Comparison of ENCODE assay signal across 19 mouse cellular contexts in genomic region chr11:120937976-120938375, GRCm38 (mm10). TPM values are rescaled to one million over a fixed set of nuclear protein-coding genes. Genes with fewer than 3 reads are reported as not detected.
A peak's percentile ranks its signal among the peaks of the same experiment; 100 is the strongest.
DNase-seq lines count a peak whose midpoint lies in the region; ATAC-seq and TF ChIP-seq lines count a peak whose summit lies in the region.
"Had no signal": no experiment of that assay in that cellular context is flagged by ENCODE, and none has a peak within 500 bp of the region (broad histone marks: within the 10 kb centered on the region; RNA-seq: fewer than 3 reads in every experiment).

No protein-coding gene starts in this region.

- H3K9me3 ChIP-seq in stomach, embryonic 15.5 days: no peaks in the 10 kb centered on the region
- no peaks in the 10 kb centered on the region for H3K9me3 ChIP-seq in stomach, postnatal 0 days (ENCODE audit: control insufficient read depth, low read length)
- H3K9me3 ChIP-seq in liver, embryonic 16.5 days (replicated peaks; ENCODE audit: control insufficient read depth, low read length): no peaks in the 10 kb centered on the region
- H3K9me3 ChIP-seq in forebrain, embryonic 14.5 days (replicated peaks; ENCODE audit: control insufficient read depth, low read length): no peaks in the 10 kb centered on the region
- H3K9me3 ChIP-seq: heart, embryonic 15.5 days; hindbrain, embryonic 10.5 days had no signal

- no peaks in the 10 kb centered on the region for H3K4me1 ChIP-seq in stomach, embryonic 15.5 days
- H3K4me1 ChIP-seq in stomach, postnatal 0 days (replicated peaks; ENCODE audit: control insufficient read depth, insufficient read depth): no peaks in the 10 kb centered on the region
- H3K4me1 ChIP-seq in liver, embryonic 16.5 days (ENCODE audit: control insufficient read depth, low read depth, low read length): peaks cover 21% of the 10 kb centered on the region
- H3K4me1 ChIP-seq in forebrain, embryonic 14.5 days (ENCODE audit: control insufficient read depth, insufficient read depth, low read length): 0 out of 2 replicates have a peak, but pooled peaks cover 2% of the 10 kb centered on the region

- H3K27ac ChIP-seq in stomach, embryonic 15.5 days: no peak overlapping the region
- no peak overlapping the region for H3K27ac ChIP-seq in stomach, postnatal 0 days (replicated peaks)
- H3K27ac ChIP-seq in liver, embryonic 16.5 days (ENCODE audit: low read length): peak overlapping the region; percentile 80
- H3K27ac ChIP-seq in forebrain, embryonic 14.5 days (ENCODE audit: low read depth, low read length): no peak overlapping the region
- H3K27ac ChIP-seq: heart, embryonic 15.5 days; hindbrain, embryonic 10.5 days had no signal

- H3K36me3 ChIP-seq in stomach, embryonic 15.5 days: no peaks in the 10 kb centered on the region
- H3K36me3 ChIP-seq in stomach, postnatal 0 days (ENCODE audit: control insufficient read depth, insufficient read depth, low read length): no peaks in the 10 kb centered on the region
- H3K36me3 ChIP-seq in liver, embryonic 16.5 days (ENCODE audit: control insufficient read depth, insufficient read depth): no peaks in the 10 kb centered on the region
- H3K36me3 ChIP-seq in forebrain, embryonic 14.5 days (ENCODE audit: control insufficient read depth, insufficient read depth, low read length): no peaks in the 10 kb centered on the region
- H3K36me3 ChIP-seq: heart, embryonic 15.5 days; hindbrain, embryonic 10.5 days had no signal

- 95% methylated on average over 1 of the region's 1 CpGs for WGBS in stomach, embryonic 15.5 days
- WGBS in stomach, postnatal 0 days: 91% methylated on average over 1 of the region's 1 CpGs
- WGBS in liver, embryonic 16.5 days (ENCODE audit: insufficient replicate concordance): 71% methylated on average over 1 of the region's 1 CpGs
- WGBS in forebrain, embryonic 14.5 days: 100% methylated on average over 1 of the region's 1 CpGs

- no peaks in the 10 kb centered on the region for H3K27me3 ChIP-seq in stomach, embryonic 15.5 days (replicated peaks)
- H3K27me3 ChIP-seq in stomach, postnatal 0 days (ENCODE audit: control insufficient read depth, insufficient read depth, low read length): no peaks in the 10 kb centered on the region
- H3K27me3 ChIP-seq in liver, embryonic 16.5 days (ENCODE audit: control insufficient read depth, insufficient read depth, low read depth, low read length): no peaks in the 10 kb centered on the region
- H3K27me3 ChIP-seq in forebrain, embryonic 14.5 days (replicated peaks; ENCODE audit: control insufficient read depth, insufficient read depth, low read length): no peaks in the 10 kb centered on the region
- H3K27me3 ChIP-seq: heart, embryonic 15.5 days had no signal

- TF ChIP-seq EP300 in stomach, postnatal 0 days (optimal IDR thresholded peaks at IDR 0.05): no peak

- H3K9ac ChIP-seq in stomach, embryonic 15.5 days: no peak overlapping the region
- H3K9ac ChIP-seq in stomach, postnatal 0 days (ENCODE audit: low read length): no peak overlapping the region
- H3K9ac ChIP-seq in liver, embryonic 16.5 days (ENCODE audit: low read depth, low read length): 0 out of 2 replicates have a peak overlapping the region, but pooled peaks have one; percentile 42
- no peak overlapping the region for H3K9ac ChIP-seq in forebrain, embryonic 14.5 days (ENCODE audit: low read length)
- H3K9ac ChIP-seq: heart, embryonic 15.5 days had no signal

- H3K4me3 ChIP-seq in stomach, embryonic 15.5 days (replicated peaks): no peak overlapping the region
- no peak overlapping the region for H3K4me3 ChIP-seq in stomach, postnatal 0 days (ENCODE audit: low read depth, low read length)
- H3K4me3 ChIP-seq in liver, embryonic 16.5 days (ENCODE audit: low read depth, low read length): no peak overlapping the region
- no peak overlapping the region for H3K4me3 ChIP-seq in forebrain, embryonic 14.5 days (ENCODE audit: low read depth, low read length)
- H3K4me3 ChIP-seq: heart, embryonic 15.5 days; hindbrain, embryonic 10.5 days had no signal

- TF ChIP-seq CTCF in stomach, postnatal 0 days (IDR thresholded peaks at IDR 0.05; ENCODE audit: low read depth): no peak

- H3K4me2 ChIP-seq in stomach, embryonic 15.5 days: no peak overlapping the region
- no peak overlapping the region for H3K4me2 ChIP-seq in stomach, postnatal 0 days (replicated peaks; ENCODE audit: low read depth)
- 0 out of 2 replicates have a peak overlapping the region, but pooled peaks have one; percentile 44 for H3K4me2 ChIP-seq in liver, embryonic 16.5 days (ENCODE audit: low read depth, low read length)
- no peak overlapping the region for H3K4me2 ChIP-seq in forebrain, embryonic 14.5 days (ENCODE audit: low read length)
- H3K4me2 ChIP-seq: heart, embryonic 15.5 days; midbrain, embryonic 11.5 days had no signal

- ATAC-seq in stomach, embryonic 15.5 days (ENCODE audit: insufficient read depth, low FRiP score, low read depth): peak; percentile 61; the same call in 1 of the 2 replicates
- ATAC-seq in stomach, postnatal 0 days (ENCODE audit: low FRiP score, low TSS enrichment): no peak
- ATAC-seq in erythroid progenitor cell, adult 5-6 weeks (replicated peaks; ENCODE audit: low FRiP score, poor library complexity, severe bottlenecking): 0 out of 2 replicates have a peak, but pooled peaks have one; percentile 20
- peak; percentile 84 for ATAC-seq in liver, embryonic 16.5 days (ENCODE audit: low read depth)
- peak; percentile 61 for ATAC-seq in neutrophil, adult 5-6 weeks (ENCODE audit: extremely low read depth, insufficient number of reproducible peaks, low FRiP score, poor library complexity, severe bottlenecking)
- no peak for ATAC-seq in forebrain, embryonic 14.5 days
- ATAC-seq: forebrain, embryonic 16.5 days had no signal

- no peak for DNase-seq in stomach, postnatal 0 days (ENCODE audit: low spot score)
- DNase-seq in frontal cortex, adult 2 months (ENCODE audit: extremely low spot score in 1 of 2, low spot score in 1 of 2): no peak
- DNase-seq in lung, postnatal 36 days: no peak
- DNase-seq in forebrain, embryonic 14.5 days (ENCODE audit: low spot score): no peak
- DNase-seq: adrenal gland, adult 8-10 months; cerebellum, adult 18-20 months; cerebellum, postnatal 25 days; kidney, adult 11 months; layer of hippocampus, postnatal 36 days; lung, postnatal 10 days; thymus, postnatal 4 days had no signal

RNA-seq across cellular contexts. Expression of gene Ccdc57, which starts 5.3 kb away (rescaled TPM):
- 4.5 and 5.6 TPM in 2 replicates for polyA plus RNA-seq in stomach, embryonic 15.5 days (2015; fragmentation: Nextera tagmentation; extraction: Ambion mirVana)
- 1.1 and 1.4 TPM in 2 replicates for polyA plus RNA-seq in stomach, postnatal 0 days (2015; fragmentation: Nextera tagmentation; extraction: Ambion mirVana)
- total RNA-seq in erythroid progenitor cell, adult 5-6 weeks (2015; ENCODE audit: low replicate concordance): 6.7 and 11.2 TPM in 2 replicates
- total RNA-seq in erythroid progenitor cell, adult 5-6 weeks (2017; ENCODE audit: low replicate concordance): 12.1 and 13.5 TPM in 2 replicates
- 1.6 and 1.7 TPM in 2 replicates for polyA plus RNA-seq in liver, embryonic 16.5 days (2015; fragmentation: Nextera tagmentation; extraction: Ambion mirVana)
- total RNA-seq in neutrophil, adult 5-6 weeks (2017): 3.5 and 4.7 TPM in 2 replicates
- 11.3 and 12.8 TPM in 2 replicates for polyA plus RNA-seq in frontal cortex, adult 2 months (2012; rRNA removed)
- polyA plus RNA-seq in forebrain, embryonic 14.5 days (2014; fragmentation: Nextera tagmentation; extraction: Ambion mirVana): 5.0 and 6.5 TPM in 2 replicates

RNA-seq across cellular contexts. Expression of gene Slc16a3, which starts 10.3 kb away (rescaled TPM):
- 57.7 and 60.4 TPM in 2 replicates for polyA plus RNA-seq in stomach, embryonic 15.5 days (2015; fragmentation: Nextera tagmentation; extraction: Ambion mirVana)
- 7.2 and 10.0 TPM in 2 replicates for polyA plus RNA-seq in stomach, postnatal 0 days (2015; fragmentation: Nextera tagmentation; extraction: Ambion mirVana)
- total RNA-seq in erythroid progenitor cell, adult 5-6 weeks (2015; ENCODE audit: low replicate concordance): 4.7 and 5.4 TPM in 2 replicates
- 0.98 and 3.3 TPM in 2 replicates for total RNA-seq in erythroid progenitor cell, adult 5-6 weeks (2017; ENCODE audit: low replicate concordance)
- polyA plus RNA-seq in liver, embryonic 16.5 days (2015; fragmentation: Nextera tagmentation; extraction: Ambion mirVana): 80.5 and 82.1 TPM in 2 replicates
- total RNA-seq in neutrophil, adult 5-6 weeks (2017): 216 and 232 TPM in 2 replicates
- polyA plus RNA-seq in frontal cortex, adult 2 months (2012; rRNA removed): 3.2 and 3.9 TPM in 2 replicates
- 3.8 and 5.6 TPM in 2 replicates for polyA plus RNA-seq in forebrain, embryonic 14.5 days (2014; fragmentation: Nextera tagmentation; extraction: Ambion mirVana)

RNA-seq across cellular contexts. Expression of gene Csnk1d, which starts 53.2 kb away (rescaled TPM):
- 110 and 119 TPM in 2 replicates for polyA plus RNA-seq in stomach, embryonic 15.5 days (2015; fragmentation: Nextera tagmentation; extraction: Ambion mirVana)
- 60.7 and 63.8 TPM in 2 replicates for polyA plus RNA-seq in stomach, postnatal 0 days (2015; fragmentation: Nextera tagmentation; extraction: Ambion mirVana)
- 7.6 and 27.7 TPM in 2 replicates for total RNA-seq in erythroid progenitor cell, adult 5-6 weeks (2015; ENCODE audit: low replicate concordance)
- 17.3 and 26.2 TPM in 2 replicates for total RNA-seq in erythroid progenitor cell, adult 5-6 weeks (2017; ENCODE audit: low replicate concordance)
- polyA plus RNA-seq in liver, embryonic 16.5 days (2015; fragmentation: Nextera tagmentation; extraction: Ambion mirVana): 33.4 and 36.8 TPM in 2 replicates
- total RNA-seq in neutrophil, adult 5-6 weeks (2017): 89.3 and 108 TPM in 2 replicates
- 103 and 105 TPM in 2 replicates for polyA plus RNA-seq in frontal cortex, adult 2 months (2012; rRNA removed)
- polyA plus RNA-seq in forebrain, embryonic 14.5 days (2014; fragmentation: Nextera tagmentation; extraction: Ambion mirVana): 51.5 and 59.6 TPM in 2 replicates

Comparison
In these comparisons a context has a peak if more than half of its experiments do, and no peak if none do; other contexts are left out.
1. ATAC-seq: peak in stomach, embryonic 15.5 days (single experiment), erythroid progenitor cell, adult 5-6 weeks (single experiment), liver, embryonic 16.5 days (single experiment) and neutrophil, adult 5-6 weeks (single experiment); none in stomach, postnatal 0 days (single experiment) and forebrain, embryonic 14.5 days (single experiment).